Mouse (Mus musculus) thymus, postnatal 14 days (tissue): ENCODE results near the gene Nelfe.
"Not testable (repeated sequence)": the region's sequence is repeated elsewhere in the genome, so short reads cannot be mapped to it uniquely, and the experiment has no call there.

ENCODE experiments used
- DNase-seq: peaks from one replicate; pipeline ENCODE4 v3.0.0; 2021

Nelfe gene

DNA sequence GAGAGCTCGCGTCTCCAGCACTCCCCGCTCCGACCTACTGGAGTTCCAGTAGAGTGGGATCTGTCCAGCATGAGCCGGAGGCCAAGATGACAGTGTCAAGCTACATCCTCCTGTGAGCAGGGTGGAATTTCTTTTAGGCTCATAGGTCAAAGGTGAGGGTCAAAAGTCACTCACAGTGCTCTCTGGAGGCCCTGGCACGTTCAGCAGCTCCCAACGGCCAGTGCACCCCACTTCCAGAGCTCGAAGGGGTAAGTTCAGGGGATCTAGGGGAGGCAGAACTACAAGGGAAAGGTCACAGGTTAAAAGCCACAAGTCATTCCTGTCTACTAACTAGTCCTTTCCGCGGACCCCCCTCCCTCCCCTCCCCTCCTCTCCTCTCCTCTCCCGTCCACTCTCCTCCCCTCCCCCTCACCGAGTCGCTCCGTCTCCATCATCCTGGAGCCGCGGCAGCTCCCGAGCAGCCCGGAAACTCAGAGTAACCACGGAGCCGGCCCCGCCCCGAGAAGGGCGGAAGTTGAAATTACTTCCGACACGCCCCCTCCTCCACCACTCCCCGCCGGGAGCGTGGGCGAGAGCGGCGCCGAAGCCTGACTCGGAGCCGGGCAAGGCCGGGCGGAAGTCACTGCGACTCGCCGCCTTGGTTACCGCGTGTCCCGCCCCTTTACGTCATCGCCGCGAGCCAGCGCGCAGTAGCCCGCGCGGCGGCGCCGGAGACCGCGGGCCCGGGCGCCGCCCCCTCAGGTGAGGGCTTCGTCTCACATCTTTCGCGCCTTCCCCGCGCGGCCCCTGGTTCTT, at the start of gene Nelfe, which contains the start of gene Skiv2l:
Gene Nelfe (plus strand): TSS at position 670 of the 795 bp plus-strand sequence.
Gene Skiv2l (minus strand): TSS at position 489 of the 795 bp plus-strand sequence.
- peak; percentile 99 for DNase-seq

DNA sequence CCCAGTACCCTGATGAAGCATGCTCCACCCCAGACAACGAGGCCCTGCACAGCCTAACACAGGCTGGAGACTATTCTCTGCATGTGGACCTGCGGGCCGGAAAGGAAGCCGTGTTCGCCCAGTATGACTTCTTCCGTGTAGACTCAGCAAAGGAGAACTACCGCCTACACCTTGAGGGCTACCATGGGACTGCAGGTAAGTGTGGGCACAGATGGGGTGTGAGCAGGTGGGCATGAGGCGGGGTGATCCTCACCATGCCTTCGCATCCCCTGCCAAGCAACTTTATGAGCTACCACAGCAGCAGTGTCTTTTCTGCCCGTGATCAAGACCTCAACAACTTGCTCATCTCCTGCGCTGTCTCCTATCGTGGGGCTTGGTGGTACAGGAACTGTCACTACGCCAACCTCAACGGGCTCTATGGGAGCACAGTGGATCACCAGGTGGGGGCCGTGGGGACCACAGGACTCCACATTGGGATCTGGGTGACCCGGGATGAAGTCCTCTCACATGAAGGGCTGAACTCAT, 49.3 kb upstream of the Nelfe start:
- not testable (repeated sequence) for DNase-seq

DNA sequence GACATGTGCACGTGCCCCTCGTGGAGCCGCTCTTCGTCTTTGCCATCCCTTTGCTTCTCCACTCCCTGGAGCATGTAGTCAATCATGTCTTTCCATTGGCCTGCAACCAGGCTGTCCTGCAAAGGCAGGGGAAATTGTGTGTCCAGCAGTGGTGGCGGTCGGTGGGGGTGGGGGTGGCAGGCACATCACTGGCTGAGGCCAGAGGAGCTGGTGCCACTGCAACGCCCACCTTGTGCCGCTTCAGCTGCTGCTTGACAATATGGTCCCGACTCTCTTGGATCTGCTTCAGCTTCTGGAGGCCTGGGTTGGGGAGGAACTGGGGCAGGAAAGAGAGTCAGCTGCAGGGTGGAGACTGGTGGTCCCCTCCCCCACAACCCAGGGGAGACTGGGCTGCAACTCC, 47.4 kb upstream of the Nelfe start:
- DNase-seq, result not testable (repeated sequence)

DNA sequence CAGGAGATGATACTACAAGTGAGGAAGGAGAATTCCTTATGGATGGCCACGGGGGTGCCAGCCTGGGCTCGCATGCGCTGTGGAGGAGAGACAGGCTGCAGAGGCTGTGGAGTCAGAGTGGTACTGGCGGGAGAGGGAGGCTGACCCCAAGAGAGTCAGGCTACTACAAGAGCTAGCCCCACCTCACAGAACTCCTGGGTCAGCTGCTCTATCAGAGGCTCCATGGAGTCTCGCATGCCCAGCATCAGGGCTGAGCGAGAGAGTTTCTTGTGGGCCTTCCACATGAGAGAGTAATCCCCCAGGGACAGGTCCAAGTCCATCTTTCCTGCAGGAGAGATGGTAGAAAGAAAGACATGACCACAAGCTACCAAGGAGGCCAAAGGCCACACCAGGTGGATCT, 46.8 kb upstream of the Nelfe start:
- not testable (repeated sequence) for DNase-seq

DNA sequence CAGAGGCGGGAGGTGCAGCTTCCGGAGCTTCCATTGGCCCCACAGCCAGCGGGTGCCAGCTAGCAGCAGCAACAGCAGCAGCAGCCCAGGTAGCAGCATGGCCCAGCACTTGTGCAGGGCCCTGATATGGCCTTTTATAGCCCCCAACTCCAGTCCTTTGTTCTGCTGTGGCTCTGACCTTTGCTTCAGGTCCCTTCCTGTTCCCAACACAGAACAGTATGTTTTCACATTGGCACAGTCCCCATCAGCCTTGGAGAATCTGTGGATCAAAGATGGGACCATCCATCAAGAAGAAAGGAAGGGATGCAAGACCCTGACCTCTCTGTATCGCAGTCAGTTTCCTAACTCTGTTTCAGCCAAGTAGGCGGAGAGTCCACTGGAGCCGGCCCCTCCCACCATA, 45.9 kb upstream of the Nelfe start, which contains the start of gene Cyp21a1:
Gene Cyp21a1 (minus strand): TSS at position 261 of the 400 bp plus-strand sequence.
- not testable (repeated sequence) for DNase-seq

DNA sequence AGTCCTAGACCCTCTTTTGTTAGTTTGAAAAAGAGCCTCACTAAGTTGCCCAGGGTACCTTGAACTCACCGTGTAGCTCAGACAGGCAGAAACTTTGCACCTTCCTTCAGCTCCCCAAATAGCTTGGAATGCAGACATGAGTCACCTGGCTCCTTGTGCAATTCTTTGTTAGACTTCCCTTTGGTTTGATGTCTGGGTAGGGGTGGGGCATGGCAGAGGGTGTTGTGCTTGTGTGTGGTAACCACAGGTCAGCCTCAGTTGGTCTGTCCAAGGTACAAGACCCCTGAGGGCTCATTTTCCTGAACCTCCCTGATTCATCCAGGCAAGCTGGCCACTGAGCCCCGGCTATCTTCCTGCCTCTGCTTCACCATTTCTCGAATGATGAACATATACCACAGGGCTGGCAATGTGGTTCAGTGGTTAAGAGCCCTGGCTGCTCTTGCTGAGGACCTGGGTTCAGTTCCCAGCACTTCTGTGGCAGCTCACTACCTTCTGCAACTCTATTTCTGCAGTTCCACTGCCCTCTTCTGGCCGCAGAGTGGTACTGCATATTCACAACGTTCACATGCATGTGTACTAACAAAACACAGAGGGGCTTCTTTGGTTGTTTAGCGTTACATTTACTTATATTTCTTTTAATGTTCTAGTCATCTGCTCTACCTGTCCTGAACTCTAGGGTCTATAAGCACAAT, 45.2 kb upstream of the Nelfe start:
- no peak for DNase-seq

DNA sequence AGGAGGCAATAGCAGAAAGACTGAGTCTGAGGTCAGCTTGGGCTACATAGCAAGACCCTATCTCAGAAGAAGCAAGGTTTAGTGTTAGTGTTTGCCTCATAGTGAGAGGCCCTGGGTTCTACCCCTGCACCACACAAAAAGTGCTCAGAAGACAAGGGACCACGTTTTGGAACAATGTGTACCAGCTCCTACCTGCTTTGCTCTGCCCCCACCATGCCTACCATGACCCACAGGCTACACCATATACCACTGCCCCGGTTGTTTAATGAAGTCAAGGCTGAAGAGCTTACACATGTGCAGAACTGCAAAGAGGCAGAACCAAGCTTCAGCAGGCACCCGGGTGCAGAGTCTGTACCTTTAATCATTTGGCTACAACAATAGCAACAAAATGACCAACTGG, 43.0 kb upstream of the Nelfe start:
- DNase-seq, result no peak

DNA sequence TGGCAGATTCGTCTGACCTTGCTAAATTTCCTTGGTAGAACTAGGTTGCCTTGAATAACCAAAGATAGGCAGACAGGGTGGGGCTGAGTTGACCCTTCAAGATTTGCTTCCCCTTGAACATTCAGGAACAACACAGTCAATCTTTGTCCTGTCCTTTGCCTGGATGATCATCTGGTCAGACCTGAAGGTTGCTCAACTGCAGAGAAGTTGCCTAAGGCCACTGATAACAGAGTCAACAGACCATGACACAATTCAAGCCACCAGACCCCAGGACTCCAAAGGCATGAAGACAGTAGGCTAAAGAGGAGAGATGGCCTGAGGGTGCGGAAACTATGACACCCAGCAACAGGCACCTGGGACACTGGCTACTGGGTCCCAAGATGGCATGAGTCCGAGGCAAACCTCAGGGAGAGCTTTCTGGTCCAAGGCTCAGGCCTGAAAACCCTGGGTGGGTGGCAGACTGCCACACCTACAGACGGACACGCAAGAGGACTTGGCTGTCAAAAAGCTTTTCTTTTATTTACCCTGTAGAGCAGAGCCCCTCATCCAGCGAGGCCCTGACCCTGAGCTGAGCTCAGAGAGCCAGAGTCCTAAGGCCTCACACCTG, 41.5 kb upstream of the Nelfe start:
- no peak for DNase-seq

DNA sequence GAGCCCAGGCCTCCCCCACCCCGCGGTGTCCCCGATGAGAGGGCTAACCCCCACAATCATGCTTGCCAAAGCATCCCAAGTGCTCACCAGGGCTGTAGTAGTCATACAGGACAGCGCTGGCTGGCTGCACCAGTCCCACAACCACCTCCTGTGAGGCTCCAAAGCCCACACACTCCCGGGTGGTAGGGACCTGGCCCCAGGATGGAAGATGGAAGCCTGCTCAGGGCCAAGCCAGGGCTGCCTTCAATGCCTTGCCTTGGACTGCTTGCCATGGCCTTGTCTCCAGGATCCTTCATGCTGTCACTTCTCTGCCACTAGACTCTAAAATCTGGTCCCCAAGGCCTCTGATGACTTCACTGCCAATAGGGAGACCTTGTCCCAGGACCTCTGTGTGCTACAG, 39.8 kb upstream of the Nelfe start:
- not testable (repeated sequence) for DNase-seq

DNA sequence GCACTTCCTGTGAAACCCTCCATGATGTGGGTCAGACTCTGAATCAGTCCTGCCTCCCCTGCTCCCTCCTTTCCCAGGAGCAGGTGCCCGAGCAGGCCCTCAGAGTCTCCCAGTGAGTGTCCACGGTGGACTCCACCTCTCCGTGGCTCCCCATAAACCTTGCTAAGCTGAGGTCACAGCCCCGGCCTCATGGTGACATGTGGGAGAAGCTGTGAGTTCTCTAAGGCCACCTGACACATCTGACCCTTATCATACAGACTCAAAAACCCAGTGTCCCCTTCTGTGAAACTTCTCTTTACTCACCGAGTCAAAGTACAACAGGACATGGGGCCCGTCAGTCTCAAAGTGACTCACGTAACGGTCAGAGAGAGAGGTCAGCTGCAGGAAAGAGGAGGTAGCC, 39.4 kb upstream of the Nelfe start:
- DNase-seq, result not testable (repeated sequence)

DNA sequence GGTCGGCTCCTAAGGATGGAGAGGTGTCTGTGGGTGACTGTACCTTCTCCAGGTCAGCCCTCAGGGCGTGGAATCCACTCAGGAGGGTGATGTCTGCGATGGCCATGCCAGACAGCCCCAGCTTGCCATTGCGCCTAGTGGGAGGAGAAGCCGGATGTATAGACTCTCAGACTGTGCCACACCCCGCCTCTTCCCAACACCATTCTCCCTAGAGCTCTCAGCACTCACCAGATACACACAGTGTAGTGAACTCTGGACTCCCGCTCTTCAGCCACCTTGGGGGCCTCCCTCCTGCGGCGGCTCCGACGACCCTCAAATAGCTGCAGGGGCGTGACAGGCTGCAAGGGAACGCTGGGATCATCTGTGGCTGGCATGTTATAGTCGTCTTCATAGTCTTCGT, 38.9 kb upstream of the Nelfe start:
- DNase-seq, result no peak

DNA sequence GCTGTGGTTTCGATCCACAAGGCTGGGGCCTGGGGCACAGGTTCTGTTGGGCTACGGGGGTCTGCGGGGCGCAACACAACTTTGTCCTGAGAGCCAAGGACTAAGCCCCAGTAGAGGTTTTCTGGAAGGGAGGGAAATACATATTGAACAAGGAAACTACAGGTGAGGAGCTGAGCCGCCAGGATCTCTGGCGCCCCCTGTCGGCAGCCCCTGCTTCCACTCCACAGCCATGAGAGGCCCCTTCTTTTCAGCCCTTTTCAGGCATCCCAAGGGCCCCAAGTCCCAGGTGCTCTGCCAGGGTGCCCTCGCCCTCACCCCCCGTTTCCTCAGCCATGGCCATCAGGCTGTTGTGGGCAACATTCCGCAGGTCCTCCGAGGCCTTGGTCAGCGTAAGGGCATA, 36.4 kb upstream of the Nelfe start:
- DNase-seq, result peak; percentile 41

DNA sequence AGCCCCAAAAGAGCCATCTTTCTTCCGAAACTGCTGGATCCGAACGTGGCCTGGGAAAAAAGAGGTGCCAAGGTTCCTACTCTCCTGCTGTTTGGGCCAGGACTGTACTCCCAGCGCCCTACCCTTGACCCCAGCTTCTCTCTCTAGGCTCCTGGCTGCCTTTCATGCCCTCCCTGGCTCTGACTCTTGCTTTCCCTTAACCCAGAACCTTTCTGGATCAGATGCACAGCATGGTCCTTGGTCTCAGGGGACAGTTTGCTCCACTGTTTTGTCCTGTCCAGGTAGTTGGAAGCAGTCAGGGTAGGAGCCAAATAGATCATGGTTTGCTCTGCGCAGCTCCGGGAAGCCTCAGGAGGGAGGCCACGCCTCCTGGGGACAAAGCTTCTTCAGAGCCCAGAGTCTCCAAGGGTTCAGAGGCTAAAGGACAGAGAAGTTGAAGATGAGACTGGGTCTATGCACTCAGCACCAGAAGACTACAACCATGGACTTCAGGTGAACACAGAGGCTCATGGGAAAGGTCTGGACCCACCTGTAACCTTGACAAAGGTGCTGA, 35.3 kb upstream of the Nelfe start:
- DNase-seq, result no peak

DNA sequence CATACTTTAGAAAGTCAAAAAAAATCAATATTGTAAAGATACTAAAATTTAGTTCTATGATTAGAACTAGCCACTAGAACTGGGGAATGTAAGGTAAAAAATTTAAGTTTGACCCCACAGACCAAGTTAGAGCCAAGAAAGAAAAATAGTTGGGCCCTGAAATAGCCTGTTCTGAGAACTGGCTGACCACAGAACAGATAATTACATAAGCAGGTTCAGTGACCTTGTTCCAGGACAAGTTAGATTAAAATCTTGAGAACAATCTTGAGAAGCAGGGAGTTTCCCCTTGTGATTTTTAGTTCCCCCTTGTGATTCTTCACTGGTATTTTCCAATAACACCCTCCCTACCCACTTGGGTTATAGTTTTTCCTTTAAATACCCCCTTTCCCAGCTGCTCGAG, 19.4 kb upstream of the Nelfe start:
- not testable (repeated sequence) for DNase-seq

DNA sequence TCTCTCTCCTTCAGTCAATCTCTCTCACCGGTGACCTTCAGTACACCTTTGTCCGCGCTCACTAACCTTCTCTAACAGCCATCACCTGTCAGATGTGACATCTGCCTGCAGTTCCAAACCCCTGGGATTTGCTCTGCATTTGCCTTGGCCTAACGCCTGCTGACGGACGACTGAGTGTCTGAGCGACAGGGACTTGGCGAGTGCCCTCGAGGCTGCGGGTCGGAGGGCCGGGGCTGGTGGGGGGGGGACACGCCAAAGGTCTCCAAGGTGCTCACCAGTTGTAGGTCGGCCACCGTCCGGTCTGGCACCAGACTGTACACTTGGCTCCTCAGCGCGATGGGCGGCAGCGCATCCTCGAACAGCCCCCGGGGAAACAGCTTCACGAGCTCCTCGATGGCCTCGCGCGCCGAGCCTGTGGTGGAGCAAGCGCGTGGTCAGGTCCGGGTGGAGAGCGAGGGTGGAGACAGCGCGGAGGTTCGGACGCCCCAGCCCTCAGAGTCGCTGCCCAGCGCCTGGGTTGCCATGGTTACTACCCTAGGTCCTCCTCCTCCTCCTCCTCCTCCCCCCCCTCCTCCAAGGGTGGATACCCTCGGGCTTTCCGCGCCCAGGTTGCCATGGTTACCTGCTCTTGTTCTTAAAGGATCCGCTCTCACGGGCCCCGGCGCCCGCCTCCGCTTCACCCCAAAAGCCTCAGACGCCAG, 13.9 kb upstream of the Nelfe start:
- DNase-seq, result no peak

DNA sequence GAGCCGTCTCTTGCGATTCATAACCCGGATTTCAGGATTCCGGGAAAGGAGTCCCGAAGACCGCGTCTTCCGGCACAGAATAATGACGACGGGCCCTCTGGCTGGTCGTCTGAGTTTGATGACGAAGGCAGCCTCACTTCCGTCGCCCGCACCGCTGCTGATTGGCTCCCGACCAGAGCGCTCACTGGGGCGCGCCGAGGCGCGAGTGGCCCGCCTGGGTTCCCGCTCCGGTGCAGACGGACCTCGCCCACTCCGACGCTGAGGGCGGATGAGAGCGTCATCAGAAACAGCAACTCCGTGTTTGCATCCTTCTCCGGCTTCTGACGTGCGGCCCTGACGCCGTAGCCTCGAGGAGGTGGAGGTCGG, 13.4 kb upstream of the Nelfe start, which contains the start of the genes Stk19 and Dxo:
Gene Stk19 (minus strand): TSS at position 90 of the 366 bp plus-strand sequence.
Gene Dxo (plus strand): TSS at position 164 of the 366 bp plus-strand sequence.
- DNase-seq, result peak; percentile 94

DNA sequence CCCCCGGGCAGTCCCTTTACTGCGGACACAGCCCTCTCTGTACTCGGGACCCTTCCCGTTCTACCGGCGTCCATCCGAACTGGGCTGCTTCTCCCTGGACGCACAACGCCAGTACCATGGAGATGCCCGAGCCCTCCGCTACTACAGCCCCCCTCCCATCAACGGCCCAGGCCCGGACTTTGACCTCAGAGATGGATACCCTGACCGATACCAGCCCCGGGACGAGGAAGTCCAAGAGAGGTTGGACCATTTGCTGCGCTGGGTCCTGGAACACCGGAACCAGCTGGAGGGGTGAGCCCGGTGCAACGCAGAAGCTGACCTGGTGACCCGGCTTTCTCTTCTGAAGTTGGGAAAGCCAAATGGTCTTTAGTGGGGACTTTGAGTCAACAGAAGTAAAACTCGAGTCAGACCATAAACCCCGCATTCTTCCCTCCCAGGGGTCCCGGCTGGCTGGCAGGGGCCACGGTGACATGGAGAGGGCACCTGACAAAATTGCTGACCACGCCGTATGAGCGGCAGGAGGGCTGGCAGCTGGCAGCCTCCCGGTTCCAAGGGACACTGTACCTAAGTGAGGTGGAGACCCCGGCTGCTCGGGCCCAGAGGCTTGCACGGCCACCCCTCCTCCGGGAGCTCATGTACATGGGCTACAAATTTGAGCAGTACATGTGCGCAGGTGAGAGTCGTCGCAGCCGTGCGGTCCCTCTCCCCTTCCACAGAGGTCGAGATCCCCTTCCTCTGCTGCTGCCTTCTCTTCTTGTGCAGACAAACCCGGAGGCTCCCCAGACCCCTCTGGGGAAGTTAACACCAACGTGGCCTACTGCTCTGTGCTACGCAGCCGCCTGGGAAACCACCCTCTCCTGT, 12.5 kb upstream of the Nelfe start:
- peak; percentile 31 for DNase-seq

DNA sequence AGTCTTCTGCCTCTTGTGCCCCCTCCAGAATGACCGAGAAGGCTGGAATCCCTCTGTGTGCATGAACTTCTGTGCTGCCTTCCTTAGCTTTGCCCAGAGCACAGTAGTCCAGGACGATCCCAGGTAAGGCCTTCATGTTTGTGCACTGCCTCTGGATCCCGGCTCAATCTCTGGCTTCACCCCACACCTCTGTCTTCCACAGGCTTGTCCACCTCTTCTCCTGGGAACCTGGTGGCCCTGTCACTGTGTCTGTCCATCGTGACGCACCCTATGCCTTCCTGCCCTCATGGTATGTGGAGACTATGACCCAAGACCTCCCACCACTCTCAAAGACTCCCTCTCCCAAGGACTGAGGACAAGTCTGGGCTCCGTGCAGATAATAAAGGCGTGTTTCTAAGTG, 11.4 kb upstream of the Nelfe start:
- DNase-seq, result no peak

DNA sequence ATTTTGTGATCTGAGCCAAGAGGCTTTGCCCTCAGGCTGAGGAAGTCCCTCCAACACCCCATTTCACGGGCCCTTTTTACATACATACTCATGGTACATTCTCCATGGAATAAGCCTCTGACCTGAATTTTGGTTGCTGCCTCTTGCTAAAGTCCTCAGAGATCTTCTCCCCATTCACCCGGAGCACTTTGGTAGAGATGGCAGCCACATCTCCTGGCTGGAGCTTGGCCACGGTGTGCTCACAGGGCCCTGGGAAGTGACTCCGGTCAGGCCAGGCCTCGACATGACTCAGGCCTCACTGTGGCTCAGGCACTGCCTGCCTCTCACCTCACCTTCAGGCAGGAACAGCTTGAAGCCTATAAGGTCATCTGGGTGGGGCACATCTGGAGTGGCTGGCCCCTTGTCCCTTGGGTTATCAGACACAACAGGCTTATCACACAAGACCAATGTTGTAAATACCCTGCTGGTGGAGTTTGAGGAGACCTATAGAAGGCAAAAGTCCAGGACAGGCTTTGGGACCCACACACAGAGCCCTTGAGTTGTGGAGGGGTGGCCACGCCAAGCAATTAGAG, 9.4 kb upstream of the Nelfe start:
- DNase-seq, result no peak

DNA sequence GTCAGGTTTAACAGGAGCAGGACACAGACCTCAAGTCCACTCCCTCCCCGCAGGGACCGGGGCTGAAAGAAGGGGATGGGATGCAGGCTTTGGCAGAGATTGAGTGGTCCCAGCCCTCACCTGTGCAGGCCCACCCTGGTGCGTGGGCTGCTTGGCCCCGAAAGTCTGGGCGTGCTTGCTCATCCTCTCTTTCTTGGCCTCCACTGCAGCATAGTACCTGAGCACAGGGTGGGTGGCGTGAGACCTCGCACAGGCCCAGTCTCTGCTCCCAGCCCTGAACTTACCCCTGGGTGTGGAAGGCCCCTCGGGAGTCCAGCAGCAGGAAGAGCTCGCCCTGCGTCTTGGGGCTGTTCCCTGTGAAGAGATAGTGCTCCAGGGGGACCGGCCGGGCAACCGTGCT, 5.3 kb upstream of the Nelfe start:
- DNase-seq, result no peak

DNA sequence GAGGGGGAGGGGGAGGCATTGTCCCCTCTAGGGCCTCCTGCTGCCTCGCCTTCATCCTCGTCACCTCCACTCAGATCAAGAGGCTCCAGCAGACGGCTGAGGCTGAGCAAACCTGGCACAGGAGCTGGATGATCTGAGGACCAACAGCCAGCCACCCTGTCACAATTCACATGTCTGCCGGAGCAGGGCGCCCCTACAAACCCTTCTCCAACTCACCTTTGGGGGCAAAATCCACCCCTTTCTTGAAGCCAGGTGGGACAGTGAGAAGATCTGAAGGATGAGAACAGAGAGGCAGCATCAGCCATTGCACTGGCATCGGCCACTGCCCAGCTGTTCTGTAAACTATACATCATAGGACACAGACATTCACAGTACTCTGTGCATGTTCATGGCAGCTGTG, 3.0 kb upstream of the Nelfe start:
- DNase-seq, result no peak
